Mouse (Mus musculus): Measurements from ENCODE around the gene Tnfrsf11a.

GRCm38 (mm10) chr1:105891032-105891725 lies 110.7 kb downstream of the Tnfrsf11a start:
- TF ChIP-seq CTCF (IDR thresholded peaks at IDR 0.05; ENCODE audit: low read depth) (peak; percentile 86), EP300 (IDR thresholded peaks at IDR 0.05; ENCODE audit: low read depth) (no peak)

Data from heart, postnatal 0 days (tissue).